Mouse (Mus musculus) embryo, embryonic 10 days (tissue): Measurements from ENCODE around the gene Hspa5.
A peak's percentile ranks its signal among the peaks of the same experiment; 100 is the strongest.
"Not testable (repeated sequence)": the region's sequence is repeated elsewhere in the genome, so short reads cannot be mapped to it uniquely, and the experiment has no call there.

Experiments used
- DNase-seq: peaks from one replicate; pipeline ENCODE4 v3.0.0-alpha.2; 2015; ENCODE audit warnings: low spot score

Gene Hspa5

DNA sequence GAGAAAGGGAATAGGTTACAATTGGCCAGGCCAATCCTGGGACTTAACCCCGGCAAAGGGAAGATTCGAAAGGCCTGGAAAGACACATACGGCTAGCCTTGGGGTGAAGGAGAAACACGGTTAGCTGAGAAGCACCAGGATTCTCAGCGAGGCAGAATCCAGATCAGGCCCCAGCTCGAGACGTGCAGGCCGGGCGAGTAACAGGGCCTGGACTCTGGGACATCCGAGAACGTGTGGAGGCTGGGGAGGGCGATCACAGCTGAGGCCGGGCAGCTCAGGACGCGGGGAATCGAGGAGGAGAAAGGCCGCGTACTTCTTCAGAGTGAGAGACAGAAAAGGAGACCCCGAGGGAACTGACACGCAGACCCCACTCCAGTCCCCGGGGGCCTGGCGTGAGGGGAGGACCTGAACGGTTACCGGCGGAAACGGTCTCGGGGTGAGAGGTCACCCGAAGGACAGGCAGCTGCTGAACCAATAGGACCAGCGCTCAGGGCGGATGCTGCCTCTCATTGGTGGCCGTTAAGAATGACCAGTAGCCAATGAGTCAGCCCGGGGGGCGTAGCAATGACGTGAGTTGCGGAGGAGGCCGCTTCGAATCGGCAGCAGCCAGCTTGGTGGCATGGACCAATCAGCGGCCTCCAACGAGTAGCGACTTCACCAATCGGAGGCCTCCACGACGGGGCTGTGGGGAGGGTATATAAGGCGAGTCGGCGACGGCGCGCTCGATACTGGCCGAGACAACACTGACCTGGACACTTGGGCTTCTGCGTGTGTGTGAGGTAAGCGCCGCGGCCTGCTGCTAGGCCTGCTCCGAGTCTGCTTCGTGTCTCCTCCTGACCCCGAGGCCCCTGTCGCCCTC lies at the start of gene Hspa5:
Gene Hspa5 (plus strand): TSS at position 603 of the 859 bp plus-strand sequence.
- peak; percentile 100 for DNase-seq

- no peak for DNase-seq
These were observed 46.5 kb upstream of the Hspa5 start for GRCm38 (mm10) chr2:34725269-34725668.

DNA sequence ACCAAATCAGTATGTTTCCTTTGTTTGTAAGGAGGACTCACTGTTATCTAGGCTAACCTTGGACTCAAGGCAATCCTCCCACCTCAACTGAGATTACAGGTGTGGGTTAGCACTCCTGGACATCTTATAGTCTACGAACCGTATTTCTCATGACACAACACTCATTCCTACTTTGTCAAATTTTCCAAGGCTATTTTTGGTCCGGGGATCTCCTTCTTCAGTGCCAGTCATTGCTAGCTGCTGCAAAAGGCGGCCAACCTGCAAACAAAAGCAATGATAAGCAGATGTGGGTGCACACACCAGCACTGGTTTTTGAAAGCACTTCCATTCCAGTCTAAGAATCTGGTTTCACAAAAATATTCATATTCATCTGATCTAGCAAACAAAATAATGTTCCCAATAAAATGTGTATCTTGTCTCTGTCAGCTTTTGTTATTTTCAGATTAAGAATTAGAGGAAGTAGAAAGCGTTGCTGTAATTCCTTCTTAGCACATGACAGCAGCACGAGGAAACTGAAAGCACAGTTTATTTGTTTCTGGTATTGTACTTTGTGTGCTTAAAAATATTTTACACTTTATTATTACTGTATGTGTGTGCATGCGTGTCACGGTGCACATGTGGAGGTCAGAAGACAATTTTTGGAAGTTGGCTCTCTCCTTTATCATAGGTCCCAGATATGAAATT lies 44.6 kb upstream of the Hspa5 start:
- DNase-seq, result no peak

- no peak for DNase-seq
These were observed 35.1 kb upstream of the Hspa5 start for GRCm38 (mm10) chr2:34736626-34737025.

- no peak for DNase-seq
These were observed 33.9 kb upstream of the Hspa5 start for GRCm38 (mm10) chr2:34737911-34738310.

DNA sequence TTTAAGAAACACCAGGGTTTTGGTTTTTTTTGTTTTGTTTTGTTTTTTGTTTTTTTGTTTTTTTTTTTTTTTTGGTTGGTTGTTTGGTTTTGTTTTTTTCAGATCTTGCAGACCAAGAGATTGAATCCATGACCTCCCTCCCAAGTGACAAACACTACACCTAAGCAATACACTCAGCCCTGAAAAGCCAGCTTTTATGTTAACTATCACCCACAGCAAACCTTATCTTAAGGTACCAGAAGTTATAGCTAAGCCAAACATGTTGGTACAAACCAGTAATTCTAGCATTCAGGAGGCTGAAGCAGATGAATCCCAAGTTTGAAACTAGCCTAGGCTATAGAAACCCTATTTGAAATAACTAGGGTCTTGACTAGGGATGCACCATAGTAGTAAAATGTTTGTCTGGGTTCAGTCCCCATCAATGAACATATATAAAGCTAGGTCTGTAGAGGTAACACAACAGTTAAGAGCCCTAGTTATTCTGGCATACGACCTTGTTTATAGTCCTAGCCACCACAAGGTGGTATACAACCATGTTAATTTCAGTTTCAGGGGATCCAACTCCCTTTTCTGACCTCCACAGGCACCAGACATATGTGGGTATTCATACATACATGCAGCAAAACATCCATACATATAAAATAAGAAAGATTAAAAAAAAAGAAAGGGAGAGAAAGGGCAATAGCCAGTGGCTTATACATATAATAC lies 31.9 kb upstream of the Hspa5 start:
- no peak for DNase-seq

- DNase-seq, result no peak
These were observed 30.2 kb upstream of the Hspa5 start for GRCm38 (mm10) chr2:34741390-34742159.

GRCm38 (mm10) chr2:34742675-34743074 lies 29.1 kb upstream of the Hspa5 start:
- DNase-seq, result no peak

GRCm38 (mm10) chr2:34744476-34744875 lies 27.3 kb upstream of the Hspa5 start:
- no peak for DNase-seq

GRCm38 (mm10) chr2:34745673-34746072 lies 26.1 kb upstream of the Hspa5 start:
- DNase-seq, result no peak

GRCm38 (mm10) chr2:34748479-34748878 lies 23.3 kb upstream of the Hspa5 start:
- DNase-seq, result no peak

DNA sequence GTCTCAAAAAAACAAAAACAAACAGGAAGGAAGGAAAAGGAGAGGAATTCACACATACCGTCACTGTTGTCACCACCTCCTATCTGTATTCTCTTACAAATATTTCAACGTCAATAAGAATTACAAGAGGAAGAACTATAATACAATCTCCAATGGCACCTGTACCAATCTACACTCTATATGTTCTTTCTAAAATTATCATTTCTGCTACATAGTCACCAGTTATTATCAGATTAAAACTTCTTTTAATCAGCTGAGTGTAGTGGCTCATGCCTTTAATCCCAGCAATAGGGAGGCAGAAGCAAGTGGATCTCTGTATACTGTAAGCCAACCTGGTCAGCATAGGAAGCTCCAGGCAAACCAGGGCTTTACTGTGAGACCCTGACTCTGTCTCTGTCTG lies 21.5 kb upstream of the Hspa5 start:
- DNase-seq, result no peak

GRCm38 (mm10) chr2:34753811-34754550 lies 17.8 kb upstream of the Hspa5 start:
- DNase-seq, result peak; percentile 91

- DNase-seq, result peak; percentile 73
These were observed 17.0 kb upstream of the Hspa5 start, which contains the start of gene Gapvd1 for GRCm38 (mm10) chr2:34754551-34755358. Gapvd1 (minus strand) TSS chr2:34755232.

DNA sequence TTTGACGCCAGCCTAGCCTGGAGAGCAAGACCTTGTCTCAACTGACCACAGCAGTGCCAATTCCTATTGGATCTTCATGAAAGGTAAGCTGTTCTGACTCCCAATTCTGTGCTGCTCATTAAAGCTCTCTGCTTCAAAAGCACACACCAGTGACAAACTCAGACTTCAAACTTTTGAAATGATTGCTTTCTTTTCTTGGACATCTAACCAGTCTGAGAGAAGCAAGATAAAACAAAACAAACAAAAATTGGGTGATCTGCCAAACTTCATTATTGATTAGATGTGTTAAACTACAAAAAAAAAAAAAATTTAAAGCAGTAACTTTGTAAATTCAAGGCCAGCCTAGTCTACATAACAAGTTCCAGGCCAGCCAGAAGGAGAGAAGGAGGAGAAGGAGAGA lies 14.4 kb upstream of the Hspa5 start:
- no peak for DNase-seq

DNA sequence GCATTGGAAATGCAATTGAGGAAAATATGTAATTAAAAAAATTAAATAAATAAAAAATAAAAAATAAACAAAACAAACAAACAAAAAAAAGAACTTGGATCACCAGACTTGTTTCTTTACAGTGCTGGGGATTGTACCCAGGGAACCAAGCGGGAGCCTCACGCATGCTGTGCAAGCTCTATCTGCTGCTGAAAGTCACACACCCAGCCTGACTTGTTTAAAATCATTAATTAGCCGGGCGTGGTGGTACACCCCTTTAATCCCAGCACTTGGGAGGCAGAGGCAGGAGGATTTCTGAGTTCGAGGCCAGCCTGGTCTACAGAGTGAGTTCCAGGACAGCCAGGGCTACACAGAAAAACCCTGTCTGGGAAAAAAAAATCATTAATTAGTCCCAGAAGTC lies 10.5 kb upstream of the Hspa5 start:
- DNase-seq, result not testable (repeated sequence)

DNA sequence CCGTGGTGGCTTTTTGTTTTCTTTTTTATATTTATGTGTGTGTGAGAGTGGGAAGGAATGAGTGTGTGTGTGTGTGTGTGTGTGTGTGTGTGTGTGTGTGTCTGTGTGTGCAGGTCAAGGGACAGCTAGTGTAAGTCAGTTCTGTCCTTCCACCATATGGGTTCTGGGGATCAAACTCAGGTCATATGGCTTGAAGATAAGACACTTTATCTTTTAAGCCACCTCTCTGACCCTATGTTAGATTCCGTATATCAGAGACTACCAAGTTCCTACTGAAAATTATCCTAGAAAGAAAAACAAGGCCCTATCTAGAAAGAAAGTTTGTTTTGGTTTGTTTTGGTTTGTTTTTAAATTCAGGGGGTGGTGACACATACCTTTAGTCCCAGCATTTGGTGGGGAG lies 9.6 kb upstream of the Hspa5 start:
- DNase-seq, result no peak

DNA sequence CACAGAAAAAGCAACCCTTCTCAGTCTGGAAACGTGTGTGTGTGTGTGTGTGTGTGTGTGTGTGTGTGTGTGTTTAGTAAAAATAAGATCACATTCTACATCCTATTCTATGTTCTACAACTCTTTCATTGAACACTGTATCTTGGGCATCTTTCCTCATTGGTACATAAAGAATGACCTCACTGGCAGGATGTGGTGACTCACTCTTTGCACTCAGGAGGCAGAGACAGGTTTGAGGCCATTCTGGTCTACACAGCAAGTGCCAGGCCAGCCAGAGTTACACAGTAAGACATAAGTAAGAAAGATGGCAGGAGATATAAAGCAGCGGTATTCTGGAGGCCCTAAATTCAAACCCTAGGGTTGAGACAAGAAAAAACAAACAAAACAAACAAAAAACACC lies 8.9 kb upstream of the Hspa5 start:
- no peak for DNase-seq

GRCm38 (mm10) chr2:34764801-34765200 lies 7.0 kb upstream of the Hspa5 start:
- no peak for DNase-seq

DNA sequence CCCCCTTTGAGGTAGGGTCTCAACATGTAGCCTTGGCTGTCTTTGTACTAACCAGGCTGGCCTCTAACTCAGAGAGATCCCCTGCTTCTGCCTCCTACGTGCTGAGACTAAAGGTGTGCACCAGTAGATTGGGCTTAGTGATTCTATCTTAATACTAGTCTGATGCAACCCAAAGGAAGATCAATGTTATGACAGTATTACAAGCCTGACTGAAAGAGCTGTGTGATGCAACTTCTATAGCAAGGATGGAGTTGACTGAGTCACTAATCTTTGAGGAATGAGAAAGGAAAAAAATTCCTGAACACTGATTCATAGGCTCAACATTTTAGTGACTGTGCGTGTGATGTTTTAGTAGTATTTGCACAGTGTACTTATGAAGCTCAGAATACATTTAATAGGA lies 1.7 kb upstream of the Hspa5 start:
- no peak for DNase-seq
